Mouse (Mus musculus): ENCODE data around the gene Rpp25l.
"Not testable (repeated sequence)": the region's sequence is repeated elsewhere in the genome, so short reads cannot be mapped to it uniquely, and the experiment has no call there.

Rpp25l gene

DNA sequence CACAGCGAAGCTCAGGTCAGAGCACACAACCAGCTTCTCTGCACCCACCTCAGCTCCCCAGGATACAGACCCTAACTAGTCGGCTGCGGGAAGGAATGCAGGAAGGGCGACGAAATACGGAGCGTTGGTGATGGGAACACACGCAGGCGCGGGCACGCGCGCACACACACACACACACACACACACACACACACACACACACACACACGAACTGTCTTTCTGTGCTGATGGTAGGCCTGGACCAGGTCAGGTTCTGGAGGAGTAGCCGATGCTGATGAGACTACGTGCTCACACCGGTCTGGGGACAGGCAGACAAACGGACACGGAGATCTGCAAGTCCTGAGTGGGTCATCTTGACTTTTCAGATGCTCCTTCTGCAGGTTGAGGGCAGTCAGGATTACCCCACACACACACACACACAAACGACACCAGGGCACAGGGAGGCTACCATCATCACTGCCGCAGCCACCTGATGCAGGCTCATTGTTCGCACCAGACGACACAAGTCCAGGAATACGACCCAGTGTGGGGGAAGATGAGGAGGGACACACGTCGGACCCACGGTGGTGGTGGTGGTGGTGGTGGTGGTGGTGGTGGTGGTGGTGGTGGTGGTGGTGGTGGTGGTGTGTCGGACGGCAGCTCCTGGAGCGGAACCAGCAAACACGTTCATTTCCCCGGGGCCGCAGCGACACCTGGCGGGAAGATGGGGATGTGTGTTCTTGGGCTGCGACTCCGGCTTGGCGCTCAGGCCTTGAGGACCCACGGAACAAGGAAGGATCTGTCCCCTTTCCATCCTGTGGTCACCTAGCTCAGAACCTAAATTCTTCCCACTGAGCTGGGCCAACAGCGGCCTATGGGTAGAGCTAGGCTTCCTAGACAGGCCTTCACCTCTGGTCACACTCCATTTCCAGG lies 16.1 kb downstream of the Rpp25l start, which contains the start of gene Cntfr:
Gene Cntfr (minus strand): TSS at position 160 of the 912 bp plus-strand sequence.
- DNase-seq (ENCODE audit: low spot score in 2 of 2) = peak in 1 of 2 experiments; percentile 84

DNA sequence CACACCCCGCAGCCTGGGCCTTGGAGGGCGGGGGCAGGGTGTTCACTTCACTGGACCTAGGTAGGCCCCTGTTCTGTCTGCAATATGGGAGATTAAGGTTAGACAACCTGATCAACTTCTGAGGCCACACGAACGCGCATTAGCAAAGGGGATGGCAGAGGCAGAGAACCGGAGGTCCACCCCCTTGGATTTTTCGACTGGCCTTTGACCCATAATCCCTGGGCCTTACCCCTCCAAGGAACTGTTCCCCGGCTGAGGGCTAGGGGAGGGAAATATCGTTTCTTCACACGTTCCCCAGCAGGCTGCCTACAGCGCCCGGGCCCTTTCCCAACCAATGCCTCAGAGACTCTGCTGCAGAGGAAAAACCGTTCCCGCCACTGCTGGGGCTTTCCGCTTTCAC lies 16.9 kb downstream of the Rpp25l start:
- DNase-seq (ENCODE audit: low spot score in 2 of 2) = not testable (repeated sequence)

DNA sequence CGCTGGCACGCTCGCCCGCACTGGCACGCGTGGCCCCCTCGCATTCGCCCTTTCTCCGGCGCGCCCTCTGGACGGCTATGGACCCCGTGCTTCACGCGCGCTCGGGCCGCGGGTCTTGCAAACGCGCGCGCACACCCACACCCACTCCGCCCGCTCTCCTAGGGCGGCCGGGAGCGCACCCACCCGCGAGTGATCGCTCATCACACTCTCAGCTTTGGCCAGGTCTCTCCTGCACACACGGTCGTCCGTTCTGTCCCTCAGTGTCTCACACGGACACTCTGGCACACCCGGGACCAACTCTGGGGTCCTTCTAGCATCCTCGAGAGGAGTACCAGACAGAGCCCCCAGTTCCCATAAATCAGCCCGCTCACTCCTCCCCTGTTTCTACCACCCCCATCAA lies 17.5 kb downstream of the Rpp25l start:
- not testable (repeated sequence) for DNase-seq (ENCODE audit: low spot score in 2 of 2)

DNA sequence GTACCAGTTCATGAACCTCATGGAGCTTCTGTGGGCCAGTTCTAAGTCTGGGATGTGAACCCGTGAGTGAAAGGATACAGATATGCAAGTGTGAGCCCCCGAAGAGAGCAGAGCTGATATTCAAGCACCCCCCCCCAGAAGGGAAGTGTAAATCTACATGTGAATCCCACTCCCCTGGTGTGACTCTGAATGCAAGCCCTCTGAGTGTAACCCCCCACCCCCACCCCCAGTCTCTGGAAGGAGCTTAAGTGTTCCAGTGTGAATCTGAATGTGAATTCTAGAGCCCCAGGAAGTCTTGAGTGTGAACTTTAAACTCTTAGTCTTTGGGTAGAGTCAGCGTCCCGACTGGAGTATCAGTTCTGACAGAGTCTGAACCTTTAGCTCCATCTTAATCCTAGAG lies 19.8 kb downstream of the Rpp25l start:
- not testable (repeated sequence) for DNase-seq (ENCODE audit: low spot score in 2 of 2)

DNA sequence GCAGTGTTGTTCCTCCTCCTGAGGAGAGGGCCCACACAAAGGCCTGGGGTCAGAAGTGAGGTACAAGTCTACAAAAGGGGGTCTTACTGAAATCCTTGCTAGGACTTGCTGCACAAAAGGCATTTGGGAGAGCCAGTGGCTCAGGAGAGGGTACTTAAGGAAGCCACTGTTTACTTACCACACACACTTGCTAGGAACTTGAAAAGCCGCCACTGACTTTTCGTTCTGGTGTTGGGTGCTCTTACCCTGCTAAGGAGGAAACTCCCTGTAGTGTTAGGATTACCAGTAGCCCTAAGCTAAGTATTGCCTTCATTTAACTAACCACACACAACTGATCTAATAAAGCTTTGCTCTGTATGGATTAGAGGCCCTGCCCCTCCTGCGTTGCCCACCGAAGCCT lies 23.3 kb downstream of the Rpp25l start:
- DNase-seq (ENCODE audit: low spot score in 2 of 2) = not testable (repeated sequence)

DNA sequence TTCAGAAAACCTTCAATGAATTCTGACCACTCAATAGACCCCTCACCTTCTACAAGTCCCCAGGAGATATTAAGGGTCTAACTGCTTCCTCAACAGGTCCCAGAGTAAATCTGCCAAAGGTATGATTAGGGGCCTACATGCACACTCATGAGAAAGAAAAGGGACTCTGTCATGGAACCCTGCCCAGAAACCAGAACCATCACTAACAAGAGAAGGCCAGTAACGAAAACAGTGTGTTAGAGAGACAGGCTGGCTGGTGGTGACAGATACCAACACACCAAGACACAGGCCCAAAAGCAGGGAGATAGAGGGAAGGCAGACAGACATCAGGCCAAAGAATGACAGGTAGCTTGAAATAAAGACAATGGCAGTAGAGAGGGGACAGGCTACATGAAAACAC lies 24.8 kb downstream of the Rpp25l start:
- not testable (repeated sequence) for DNase-seq (ENCODE audit: low spot score in 2 of 2)

DNA sequence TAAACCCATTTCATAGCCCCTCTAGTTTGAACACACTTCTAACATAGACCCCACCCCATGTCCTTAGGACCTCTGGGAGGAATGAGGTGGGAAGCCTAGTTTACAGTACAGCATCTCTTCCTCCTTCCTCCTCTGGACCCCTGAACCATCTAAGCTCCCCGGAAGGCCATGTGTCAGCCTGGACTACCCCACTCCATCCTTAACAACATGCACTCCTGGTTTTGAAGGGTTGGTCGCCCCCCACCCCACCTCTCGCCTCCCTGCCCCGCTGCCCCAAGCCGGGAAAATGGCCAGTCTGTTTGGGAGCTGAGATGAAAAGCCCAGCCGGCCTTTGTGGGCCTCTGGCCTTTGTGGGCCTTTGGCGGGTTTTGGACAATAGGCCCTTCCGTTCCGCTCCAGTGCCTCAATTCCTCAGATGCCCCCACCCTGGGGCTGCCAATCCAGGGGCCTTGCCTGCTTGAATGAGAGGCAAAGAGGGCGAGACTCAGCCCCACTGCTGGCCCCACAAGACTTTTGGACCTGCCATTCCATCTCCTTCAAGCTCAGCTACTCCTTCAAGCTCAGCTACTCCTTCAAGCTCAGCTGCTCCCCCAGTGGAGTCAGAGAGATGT lies 27.3 kb downstream of the Rpp25l start:
- DNase-seq (ENCODE audit: low spot score in 2 of 2) = not testable (repeated sequence)

DNA sequence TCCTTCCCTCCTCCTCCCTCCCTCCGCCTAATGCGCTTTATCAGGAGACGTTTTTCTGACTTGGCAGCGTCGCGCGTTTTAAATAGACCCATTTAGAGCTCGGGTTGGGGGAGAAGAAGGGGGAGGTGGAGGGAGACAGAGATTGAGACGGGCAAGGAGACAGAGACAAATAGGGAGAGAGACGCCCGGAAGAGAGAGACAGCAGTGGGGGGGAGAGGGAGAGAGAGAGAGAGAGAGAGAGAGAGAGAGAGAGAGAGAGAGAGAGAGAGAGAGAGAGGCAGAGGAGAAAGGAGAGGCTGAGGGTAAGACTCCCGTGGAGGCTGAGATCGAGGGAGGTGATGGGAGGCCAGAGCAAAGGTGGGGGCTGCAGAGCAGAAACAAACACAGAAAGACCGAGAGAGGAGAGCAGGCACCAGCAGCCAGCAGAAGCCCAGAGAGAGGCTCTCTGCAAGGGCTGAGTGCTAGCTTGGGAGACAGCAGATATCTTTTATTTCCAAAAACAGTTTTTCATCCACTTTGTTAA lies 28.3 kb downstream of the Rpp25l start:
- DNase-seq (ENCODE audit: low spot score in 2 of 2) = not testable (repeated sequence)

DNA sequence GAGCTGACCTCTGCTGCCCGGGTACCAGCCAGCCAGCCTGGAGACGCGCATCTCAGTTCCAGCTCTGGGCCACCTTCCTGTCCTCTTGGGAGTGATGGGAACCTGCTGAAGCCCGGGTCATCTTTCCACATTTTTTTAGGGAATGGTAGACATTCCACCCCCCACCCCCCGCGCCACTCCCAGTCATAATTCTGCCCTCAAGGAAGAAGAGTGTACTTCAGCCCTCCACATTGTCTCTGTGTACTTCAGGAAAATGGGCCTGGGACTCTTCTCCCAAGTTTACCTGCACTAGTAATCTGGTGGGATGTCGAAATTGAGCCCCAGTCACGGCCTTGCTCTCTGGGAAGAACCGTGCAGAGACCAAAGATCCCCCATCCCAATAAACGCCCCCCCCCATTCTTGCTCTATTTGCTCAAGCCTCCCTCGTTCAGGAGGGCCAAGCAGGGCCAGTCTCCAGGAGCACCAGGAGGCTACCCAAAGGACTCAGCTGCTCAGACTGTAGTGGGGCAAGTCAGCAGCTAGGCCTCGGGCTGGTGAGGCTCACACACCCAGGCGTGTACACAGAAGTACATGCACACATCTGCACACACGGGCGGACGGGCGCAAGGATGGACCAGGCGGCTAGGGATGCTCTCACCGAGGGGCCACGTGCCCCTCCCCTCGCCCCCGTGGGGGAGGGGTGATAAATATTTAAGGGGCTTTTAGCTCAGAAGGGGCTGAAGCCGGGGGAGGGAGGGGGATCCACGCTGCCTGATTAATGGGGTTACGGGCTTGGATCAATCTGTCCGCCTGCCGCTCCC lies 29.0 kb downstream of the Rpp25l start:
- DNase-seq (ENCODE audit: low spot score in 2 of 2) = not testable (repeated sequence)

DNA sequence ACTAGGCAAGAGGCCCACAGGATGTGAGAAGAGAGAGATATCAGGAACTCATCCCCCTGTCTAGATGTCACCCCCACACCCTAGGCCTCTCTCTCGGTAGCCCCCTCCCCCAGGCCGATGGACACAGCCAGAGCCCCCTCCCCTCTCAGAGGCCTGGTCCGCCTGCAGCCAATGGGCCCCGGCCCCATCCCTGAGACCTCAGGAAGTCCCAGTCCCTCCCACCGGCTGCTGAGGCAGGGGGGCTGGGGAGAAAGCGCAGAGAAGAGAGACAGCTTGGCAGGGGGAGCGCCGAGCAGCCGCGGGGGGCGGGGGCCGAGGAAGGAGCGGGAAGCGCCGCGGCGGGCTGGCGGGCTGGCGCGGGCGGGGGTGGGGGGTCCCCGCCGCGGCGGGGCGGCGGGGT lies 30.0 kb downstream of the Rpp25l start:
- DNase-seq (ENCODE audit: low spot score in 2 of 2) = not testable (repeated sequence)

DNA sequence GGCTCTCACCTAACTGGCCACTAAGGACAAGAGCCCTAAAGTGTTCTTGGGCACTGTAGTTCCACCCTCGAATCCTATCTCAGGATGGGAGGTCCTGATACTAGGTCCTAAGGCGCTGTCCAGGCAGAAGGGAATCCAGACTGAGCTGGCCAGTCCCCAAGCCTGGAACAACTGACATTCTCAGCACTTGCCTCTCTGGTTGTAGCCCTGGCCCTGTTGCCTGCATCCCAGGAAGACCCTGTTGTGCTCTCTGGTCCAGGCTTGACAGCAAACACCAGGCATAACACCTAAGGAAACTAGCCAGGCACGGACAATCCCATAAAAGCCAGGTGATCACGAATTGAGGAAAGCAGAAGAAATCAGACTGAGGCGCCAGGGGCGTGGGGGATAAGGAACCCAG lies 30.5 kb downstream of the Rpp25l start:
- DNase-seq (ENCODE audit: low spot score in 2 of 2) = no peak

DNA sequence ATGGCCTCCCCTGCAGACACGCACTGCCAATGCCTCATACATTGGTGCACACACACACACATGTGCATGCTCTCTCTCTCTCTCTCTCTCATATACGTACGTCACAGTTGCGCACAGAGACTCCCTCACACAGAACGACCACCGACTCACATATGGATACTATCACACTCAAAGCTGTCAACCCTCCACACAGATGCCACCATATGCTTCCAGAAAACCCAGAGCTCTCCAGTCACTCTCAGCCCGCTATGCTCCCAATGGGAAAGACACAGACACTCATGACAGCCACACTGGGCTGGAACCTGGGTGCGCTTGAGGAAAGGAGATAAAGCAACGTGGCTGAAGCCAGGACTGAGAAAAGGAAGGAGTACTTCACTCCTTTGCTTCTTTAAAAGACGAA lies 31.4 kb downstream of the Rpp25l start:
- DNase-seq (ENCODE audit: low spot score in 2 of 2) = no peak

DNA sequence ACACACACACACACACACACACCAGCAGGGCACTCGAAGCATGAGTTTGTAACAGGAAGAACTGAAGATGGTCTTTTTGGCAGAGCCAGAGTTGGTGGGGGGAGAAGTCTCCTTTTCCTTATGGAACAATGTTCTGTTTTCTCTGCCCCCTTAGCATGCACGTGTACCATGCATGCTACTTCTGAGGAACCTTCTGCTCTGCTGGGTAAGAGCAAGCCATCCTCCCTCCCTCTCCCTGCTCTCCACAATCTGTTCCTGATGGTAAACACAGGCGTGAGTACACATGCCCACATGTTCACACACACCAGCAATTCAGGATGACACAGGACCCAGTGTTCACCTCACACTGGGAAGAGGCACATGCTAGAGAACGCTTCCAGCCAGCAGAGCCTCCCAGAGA lies 32.2 kb downstream of the Rpp25l start:
- no peak for DNase-seq (ENCODE audit: low spot score in 2 of 2)

DNA sequence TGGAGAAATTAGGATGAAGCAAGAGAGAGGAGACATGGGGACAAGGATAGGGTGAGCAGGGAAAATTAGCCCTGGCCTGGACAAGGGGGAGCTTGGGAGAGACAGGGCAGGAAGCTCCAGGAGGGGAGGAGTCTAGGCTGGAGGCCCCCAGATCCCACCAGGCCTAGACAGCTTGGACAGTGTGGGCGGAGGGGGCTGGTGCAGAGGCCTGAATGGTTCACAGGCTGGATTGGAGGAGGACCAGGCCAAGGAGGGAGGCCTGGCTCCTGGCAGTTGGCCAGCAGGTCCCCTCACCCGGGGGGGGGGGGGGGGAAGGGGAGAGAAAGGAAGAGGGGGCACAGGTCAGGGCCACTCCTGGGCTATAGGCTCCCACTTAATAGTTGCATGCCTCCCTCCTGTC lies 34.0 kb downstream of the Rpp25l start:
- no peak for DNase-seq (ENCODE audit: low spot score in 2 of 2)

DNA sequence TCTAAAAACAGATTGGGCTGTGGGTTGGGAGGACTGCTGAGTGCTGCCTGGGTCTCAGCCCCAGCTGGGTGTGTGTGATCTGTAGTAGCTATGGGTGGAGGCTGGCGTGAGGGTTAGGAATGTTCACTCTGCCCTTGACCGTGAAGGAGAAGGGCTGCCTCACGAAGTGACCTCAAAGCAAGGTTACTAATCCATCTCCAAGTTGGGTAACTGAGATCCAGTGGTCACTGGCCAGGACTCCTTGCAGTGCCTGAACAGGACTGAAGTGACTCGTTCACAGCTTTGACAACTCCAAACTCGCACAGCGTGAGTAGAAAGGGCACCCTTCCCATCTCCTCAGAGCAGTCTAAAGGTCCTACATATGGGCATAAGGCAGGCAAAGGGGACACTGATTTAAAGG lies 34.5 kb downstream of the Rpp25l start:
- DNase-seq (ENCODE audit: low spot score in 2 of 2) = no peak

DNA sequence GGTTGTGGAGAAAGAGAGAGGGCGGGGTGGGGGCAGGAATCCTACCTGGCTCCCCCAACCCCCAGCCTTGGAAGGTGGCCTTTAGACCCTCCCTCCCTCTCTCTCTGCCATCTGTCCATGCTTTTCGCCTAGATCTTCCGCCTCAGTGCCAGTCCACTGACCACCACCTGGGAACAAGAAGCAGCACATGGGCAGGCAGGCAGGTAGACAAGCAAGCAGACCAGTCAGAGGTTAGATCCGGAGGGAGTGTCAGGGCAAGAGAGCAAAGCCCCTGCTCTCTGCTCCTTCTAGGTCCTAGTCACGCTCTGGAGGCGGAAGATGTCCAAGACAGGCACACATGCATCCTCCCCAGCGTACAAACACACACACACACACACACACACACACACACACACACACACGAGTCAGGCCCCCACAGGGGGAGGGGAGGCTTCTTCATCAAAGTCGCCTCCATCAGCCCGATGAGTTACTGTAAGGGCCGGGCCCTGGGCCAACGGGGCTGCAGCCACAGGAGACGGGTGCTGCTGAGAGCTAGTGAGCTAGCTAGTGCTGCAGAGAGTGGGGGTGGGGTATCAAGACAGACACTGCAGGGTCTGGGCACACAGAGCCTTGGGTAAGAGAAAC lies 36.2 kb downstream of the Rpp25l start:
- DNase-seq (ENCODE audit: low spot score in 2 of 2) = peak in 1 of 2 experiments; percentile 62

DNA sequence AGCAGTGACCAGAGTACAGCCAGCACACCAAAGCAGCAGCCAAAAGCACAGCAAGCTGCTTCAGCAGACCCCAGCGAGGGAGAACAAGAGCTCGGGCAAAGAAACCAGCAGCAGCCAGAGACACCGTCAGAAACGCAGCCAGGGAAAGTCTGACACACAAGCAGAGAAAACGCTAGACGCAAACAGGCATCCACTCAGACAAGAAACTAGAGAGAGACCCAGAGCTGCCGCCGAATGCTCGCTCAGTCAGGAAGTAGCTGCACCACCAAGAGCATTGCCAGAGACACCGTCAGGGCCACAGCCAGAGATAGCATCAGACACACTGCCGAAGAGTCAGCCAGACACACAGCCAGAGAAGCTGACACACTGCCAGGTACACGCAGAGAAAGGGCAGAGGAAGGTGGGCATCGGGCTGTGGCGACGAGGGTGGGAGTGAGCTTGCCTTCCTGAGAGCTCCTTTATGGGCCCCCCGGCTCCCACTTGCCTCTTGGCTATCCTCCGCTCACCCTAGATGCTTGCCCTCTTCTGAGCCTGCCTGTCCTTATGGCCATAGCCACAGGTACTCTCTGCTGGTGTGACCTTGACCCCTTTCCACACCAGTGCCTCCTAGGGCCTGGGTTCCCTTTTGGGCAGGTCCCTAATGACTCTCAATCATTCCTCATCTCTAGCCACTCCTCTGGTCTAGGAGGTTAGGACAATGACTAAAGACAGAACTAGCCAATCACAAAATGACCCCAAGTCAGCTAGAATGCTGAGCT lies 36.9 kb downstream of the Rpp25l start:
- no peak for DNase-seq (ENCODE audit: low spot score in 2 of 2)

DNA sequence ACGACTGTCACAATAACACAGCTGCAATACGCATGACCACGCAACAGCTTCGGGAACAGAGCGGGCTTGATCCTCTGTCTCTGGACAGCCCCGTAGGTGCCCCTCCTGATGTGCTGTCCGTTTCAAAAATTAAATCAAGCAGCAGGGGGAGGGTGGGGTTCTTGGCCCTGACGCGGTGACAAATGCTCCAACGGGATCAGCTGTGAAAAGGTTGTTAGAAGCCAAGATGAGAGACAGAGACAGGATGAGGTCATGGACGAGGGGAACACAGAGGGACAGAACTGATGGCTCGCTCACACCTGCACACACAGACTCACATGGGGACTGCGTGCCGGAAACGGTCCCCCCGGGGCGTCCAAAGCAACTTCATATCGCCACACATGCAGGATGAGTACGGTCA lies 40.1 kb downstream of the Rpp25l start:
- no peak for DNase-seq (ENCODE audit: low spot score in 2 of 2)

DNA sequence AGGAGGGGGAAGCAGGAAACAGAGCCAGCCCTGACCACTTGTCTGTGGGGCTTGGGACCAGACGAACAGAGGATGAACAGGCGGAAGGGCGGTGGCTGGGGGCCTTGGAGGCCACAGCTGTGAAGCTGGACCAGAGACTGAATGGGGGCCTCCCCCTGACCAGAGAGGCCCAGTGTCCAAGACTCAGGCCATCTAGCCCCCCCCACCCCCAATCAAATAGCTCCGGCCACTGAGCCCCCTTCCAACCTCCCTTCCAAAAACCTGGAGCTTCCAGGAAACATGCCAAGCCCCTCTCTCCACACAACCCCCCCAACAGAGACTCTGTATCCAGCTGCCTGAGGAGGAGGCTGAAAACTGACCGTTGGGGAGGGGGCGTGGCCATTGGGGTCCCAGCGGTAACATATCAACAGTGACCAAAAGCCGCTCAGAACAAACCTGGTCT lies 40.8 kb downstream of the Rpp25l start:
- DNase-seq (ENCODE audit: low spot score in 2 of 2) = no peak

DNA sequence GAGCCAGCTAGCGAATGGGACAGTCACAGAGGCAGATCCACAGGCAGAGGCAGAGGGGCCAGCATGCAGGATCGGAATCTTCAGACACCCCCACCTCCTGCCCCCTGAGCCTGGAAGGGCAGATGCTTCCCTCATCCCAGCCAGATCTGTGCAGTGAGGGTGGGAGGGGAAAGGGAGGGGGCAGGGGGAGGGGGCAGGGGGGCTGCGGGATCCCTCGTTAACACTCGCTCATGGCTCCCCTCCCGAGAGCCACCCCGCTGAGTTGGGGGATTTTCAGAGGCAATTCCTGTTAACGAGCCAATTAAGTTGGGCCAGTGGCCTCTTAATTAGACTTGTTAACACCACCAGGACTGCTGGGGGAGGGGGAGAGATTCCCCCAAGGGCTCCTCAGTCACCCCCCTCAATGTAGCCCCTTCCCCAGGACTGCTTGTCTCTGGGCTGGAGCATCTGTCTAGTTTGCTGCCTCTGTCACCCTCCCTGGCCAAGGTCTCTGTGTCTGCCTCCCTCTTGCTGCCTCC lies 41.3 kb downstream of the Rpp25l start:
- DNase-seq (ENCODE audit: low spot score in 2 of 2) = no peak

All from frontal cortex, postnatal 10 days (tissue).